Mouse (Mus musculus) stomach, embryonic 16.5 days (tissue): Measurements from ENCODE around the gene 7530416G11Rik. TPM values are rescaled to one million over a fixed set of nuclear protein-coding genes. Genes with fewer than 3 reads are reported as not detected.

Experiments used
- ATAC-seq: fragments of 200-750 bp; cut with Nextera tagmentation; 2 replicates; pipeline ENCODE4 v1.8.0; 2017; ENCODE audit warnings: moderate number of reproducible peaks, moderate TSS enrichment; ENCODE audit not compliant: insufficient read depth, low FRiP score
- H3K27ac ChIP-seq: fragments of 300-500 bp; sonication (generic); 2 replicates; pipeline ENCODE4 v1.5.1; 2014; ENCODE audit warnings: low read length
- H3K27me3 ChIP-seq: fragments of 300-500 bp; sonication (generic); 2 replicates; pipeline ENCODE4 v1.6.1; 2014; ENCODE audit warnings: low read length, control low read depth, mixed read lengths; ENCODE audit not compliant: control insufficient read depth, insufficient read depth
- H3K36me3 ChIP-seq: fragments of 300-500 bp; sonication (generic); 2 replicates; pipeline ENCODE4 v1.6.1; 2014; ENCODE audit warnings: low read length; ENCODE audit not compliant: control insufficient read depth, insufficient read depth
- H3K4me1 ChIP-seq: fragments of 300-500 bp; sonication (generic); 2 replicates; pipeline ENCODE4 v1.6.1; 2014; ENCODE audit warnings: low read length, control low read depth, mixed read lengths; ENCODE audit not compliant: control insufficient read depth, insufficient read depth
- H3K4me2 ChIP-seq: fragments of 300-500 bp; sonication (generic); 2 replicates; pipeline ENCODE4 v1.6.1; 2014; ENCODE audit warnings: low read depth, low read length, mixed read lengths
- H3K4me3 ChIP-seq: fragments of 300-500 bp; sonication (generic); replicated peaks from 2 replicates; pipeline ENCODE4 v1.5.1; 2014; ENCODE audit warnings: mild to moderate bottlenecking, low read length
- H3K9ac ChIP-seq: fragments of 300-500 bp; sonication (generic); 2 replicates; pipeline ENCODE4 v1.6.1; 2014; ENCODE audit warnings: low read length
- H3K9me3 ChIP-seq: fragments of 300-500 bp; sonication (generic); replicated peaks from 2 replicates; pipeline ENCODE4 v1.6.1; 2016; ENCODE audit warnings: low read length, control low read depth; ENCODE audit not compliant: control insufficient read depth
- WGBS: fragments of 180-500 bp; shearing (Covaris S2); extraction: QIAGEN DNeasy Blood & Tissue Kit; methylation state at CpG from one replicate; pipeline ENCODE4 v1.1.7; 2014; 5-methylcytosine and 5-hydroxymethylcytosine counted together
- polyA plus RNA-seq: library from polyadenylated mRNA; unstranded; fragments of >200 nt; fragmentation: Nextera tagmentation; extraction: Ambion mirVana; gene quantifications from 2 replicates; pipeline ENCODE4 v1.2.1, GENCODE M21; 2015

The 7530416G11Rik gene
- polyA plus RNA-seq, 1 experiment from 2014 or later, result not detected

DNA sequence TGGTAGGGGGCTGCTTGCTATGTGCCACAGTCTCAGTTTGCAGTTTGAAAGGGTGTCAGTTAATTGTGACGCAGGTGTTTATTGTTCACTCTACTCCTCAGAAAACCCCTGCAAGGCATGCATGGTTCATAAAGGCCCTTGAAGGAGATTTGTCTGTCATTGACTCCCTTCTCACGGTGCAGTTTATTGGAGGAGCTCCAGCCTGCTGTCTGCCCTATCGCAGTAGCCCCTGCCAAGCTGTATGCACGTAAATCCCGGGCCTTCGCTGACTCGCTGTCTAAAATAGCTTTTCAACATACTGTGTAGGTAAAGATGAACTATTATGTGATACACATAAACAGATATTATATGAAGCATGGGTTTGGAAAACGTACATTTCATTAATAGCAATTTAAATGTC is 45.2 kb downstream of the 7530416G11Rik start:
- H3K9me3 ChIP-seq, result no peaks in the 10 kb centered on the region
- H3K27me3 ChIP-seq, result no peaks in the 10 kb centered on the region
- H3K36me3 ChIP-seq, result peaks cover 5% of the 10 kb centered on the region; the same call in 1 of the 2 replicates
- ATAC-seq, result no peak
- 0 out of 2 replicates have a peak, but pooled peaks cover 3% of the 10 kb centered on the region for H3K4me1 ChIP-seq
- H3K4me2 ChIP-seq, result no peak overlapping the region
- no peak overlapping the region for H3K4me3 ChIP-seq
- H3K9ac ChIP-seq, result no peak overlapping the region
- H3K27ac ChIP-seq, result no peak overlapping the region
- 75% methylated on average over 8 of the region's 8 CpGs for WGBS

DNA sequence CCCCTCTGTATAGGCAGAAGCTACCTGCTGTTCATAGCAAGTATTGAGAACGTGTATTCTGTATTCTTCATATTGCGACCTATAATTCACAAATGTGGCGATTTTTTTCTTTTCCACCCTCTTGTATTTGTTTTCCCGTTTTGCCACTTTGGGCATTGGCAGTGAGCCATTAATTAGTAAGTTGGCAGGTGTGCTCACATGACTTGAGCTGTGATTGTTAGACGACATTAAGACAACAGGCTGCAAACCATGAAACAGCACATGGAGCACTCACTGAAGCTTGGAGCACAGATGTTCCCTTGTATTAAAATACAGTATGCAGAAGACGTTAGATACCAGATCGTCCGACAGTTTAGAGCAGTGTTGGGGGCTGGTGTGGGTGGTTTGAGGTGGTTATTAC is 46.1 kb downstream of the 7530416G11Rik start:
- H3K27me3 ChIP-seq, result no peaks in the 10 kb centered on the region

DNA sequence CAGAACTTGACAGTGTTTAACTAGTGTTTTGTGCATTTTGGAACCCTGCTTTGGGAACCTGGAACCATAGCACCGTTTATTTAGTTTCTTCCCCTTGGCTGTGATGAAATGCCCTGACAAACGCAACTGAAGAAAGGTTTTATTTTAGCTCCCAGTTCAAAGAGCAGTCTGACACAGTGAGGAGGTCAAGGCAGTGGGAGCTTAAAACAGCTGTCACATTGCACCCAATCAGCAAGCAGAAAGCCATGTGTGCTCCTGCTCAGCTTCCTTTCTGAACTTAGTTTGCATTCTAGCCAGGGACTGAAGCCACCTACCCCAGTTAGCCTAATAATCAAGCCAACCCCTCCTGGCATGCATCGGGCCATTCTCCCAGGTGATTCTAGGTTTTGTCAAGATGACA is 56.4 kb downstream of the 7530416G11Rik start:
- Histone ChIP-seq H3K9ac (no peak overlapping the region), H3K9me3 (no peaks in the 10 kb centered on the region), H3K27me3 (no peaks in the 10 kb centered on the region), H3K4me3 (no peak overlapping the region), H3K4me1 (no peaks in the 10 kb centered on the region), H3K27ac (no peak overlapping the region), H3K4me2 (no peak overlapping the region), H3K36me3 (peaks cover 3% of the 10 kb centered on the region; the same call in 1 of the 2 replicates)
- 75% methylated on average over 3 of the region's 3 CpGs for WGBS
- no peak for ATAC-seq

More for the DNA sequence above, 46.1 kb downstream of the 7530416G11Rik start:
- Histone ChIP-seq H3K9ac (no peak overlapping the region), H3K4me2 (no peak overlapping the region), H3K4me1 (0 out of 2 replicates have a peak, but pooled peaks cover 3% of the 10 kb centered on the region), H3K36me3 (peaks cover 2% of the 10 kb centered on the region; the same call in 1 of the 2 replicates), H3K27ac (no peak overlapping the region), H3K4me3 (no peak overlapping the region), H3K9me3 (no peaks in the 10 kb centered on the region)
- no peak for ATAC-seq
- WGBS, result 74% methylated on average over 8 of the region's 8 CpGs

Other genes with a start within 250 kb of the 7530416G11Rik start
- gene Atxn10, start 167.0 kb downstream of the 7530416G11Rik start, polyA plus RNA-seq, result 209 and 215 TPM in 2 replicates
- gene Wnt7b, start 79.2 kb upstream of the 7530416G11Rik start, polyA plus RNA-seq, result 3.4 and 4.8 TPM in 2 replicates
- gene Ppara, start 231.8 kb upstream of the 7530416G11Rik start, polyA plus RNA-seq, result 8.7 and 12.2 TPM in 2 replicates